Comparison of ENCODE assay signal across 7 mouse cellular contexts in the genomic region with DNA sequence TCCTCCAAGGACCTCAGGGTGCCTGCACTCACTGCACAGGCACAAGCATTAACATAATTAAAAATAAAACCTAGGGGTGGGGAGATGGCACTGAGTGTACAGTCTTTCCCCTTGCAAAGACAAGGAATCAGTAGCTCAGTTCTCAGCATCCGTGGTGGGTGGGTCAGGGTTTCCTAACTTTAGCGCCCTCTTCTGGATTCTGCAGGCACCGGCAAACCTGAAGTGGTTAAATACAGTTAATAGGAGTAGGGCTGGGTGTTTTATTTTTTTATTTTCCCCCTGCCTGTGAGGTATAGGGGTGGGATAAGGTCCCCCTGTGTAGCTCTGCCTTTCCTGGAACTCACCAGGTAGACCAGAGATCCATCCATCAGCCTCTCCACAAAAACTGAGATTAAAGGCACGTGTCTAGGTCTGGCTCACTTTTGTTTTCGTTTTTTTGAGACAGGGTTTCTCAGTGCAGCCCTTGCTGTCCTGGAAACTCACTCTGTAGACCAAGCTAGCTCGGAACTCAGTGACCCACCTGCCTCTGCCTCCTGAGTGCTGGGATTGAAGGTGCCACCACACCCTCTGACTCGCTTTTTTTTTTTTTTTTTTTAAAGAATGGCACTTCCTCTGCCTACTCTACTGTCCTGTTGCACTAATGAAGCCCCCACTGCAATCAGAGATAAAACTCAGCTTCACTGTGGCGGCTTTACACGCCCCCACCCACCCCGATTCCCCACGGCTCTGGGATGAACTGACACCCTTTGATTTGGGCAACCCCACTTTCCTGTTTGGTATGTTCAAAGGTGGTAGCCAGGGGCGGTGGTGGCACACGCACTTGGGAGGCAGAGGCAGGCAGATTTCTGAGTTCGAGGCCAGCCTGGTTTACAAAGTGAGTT. TPM values are rescaled to one million over a fixed set of nuclear protein-coding genes. Genes with fewer than 3 reads are reported as not detected.
DNase-seq lines count a peak whose midpoint lies in the region; ATAC-seq lines count a peak whose summit lies in the region.

No protein-coding gene starts in this region.

- no peak for DNase-seq in lung, postnatal 25 days (ENCODE audit: low spot score)
- no peak for DNase-seq in ovary, postnatal 36 days (ENCODE audit: low spot score)

- peak overlapping the region; percentile 100 for H3K4me2 ChIP-seq in lung, embryonic 15.5 days
- peak overlapping the region; percentile 97 for H3K4me2 ChIP-seq in heart, embryonic 15.5 days
- peak overlapping the region; percentile 100 for H3K4me2 ChIP-seq in limb, embryonic 12.5 days
- H3K4me2 ChIP-seq in neural tube, embryonic 12.5 days (replicated peaks) = peak overlapping the region; percentile 98

- H3K4me1 ChIP-seq in lung, embryonic 15.5 days = peaks cover 27% of the 10 kb centered on the region
- no peaks in the 10 kb centered on the region for H3K4me1 ChIP-seq in brown adipose tissue, adult 24 weeks (ENCODE audit: control insufficient read depth, insufficient read depth, insufficient read length, low read length)
- H3K4me1 ChIP-seq in heart, embryonic 15.5 days (replicated peaks) = peaks cover 29% of the 10 kb centered on the region
- peaks cover 24% of the 10 kb centered on the region for H3K4me1 ChIP-seq in limb, embryonic 12.5 days (replicated peaks)
- H3K4me1 ChIP-seq in neural tube, embryonic 12.5 days = peaks cover 31% of the 10 kb centered on the region

- H3K4me3 ChIP-seq in lung, embryonic 15.5 days = peak overlapping the region; percentile 65
- H3K4me3 ChIP-seq in brown adipose tissue, adult 24 weeks (ENCODE audit: insufficient read depth, low read depth, low read length) = peak overlapping the region; percentile 49; the same call in 1 of the 2 replicates
- peak overlapping the region; percentile 63 for H3K4me3 ChIP-seq in heart, embryonic 15.5 days
- H3K4me3 ChIP-seq in limb, embryonic 12.5 days (replicated peaks) = peak overlapping the region; percentile 71; the same call in 1 of the 2 replicates
- no peak overlapping the region for H3K4me3 ChIP-seq in neural tube, embryonic 12.5 days

- WGBS in lung, embryonic 15.5 days = 51% methylated on average over 14 of the region's 14 CpGs
- WGBS in heart, embryonic 15.5 days = 53% methylated on average over 14 of the region's 14 CpGs
- WGBS in limb, embryonic 12.5 days = 60% methylated on average over 14 of the region's 14 CpGs
- WGBS in neural tube, embryonic 12.5 days = 60% methylated on average over 14 of the region's 14 CpGs

- no peaks in the 10 kb centered on the region for H3K9me3 ChIP-seq in lung, embryonic 15.5 days
- H3K9me3 ChIP-seq in heart, embryonic 15.5 days (replicated peaks) = no peaks in the 10 kb centered on the region
- 0 out of 2 replicates have a peak, but pooled peaks cover 7% of the 10 kb centered on the region for H3K9me3 ChIP-seq in limb, embryonic 12.5 days
- H3K9me3 ChIP-seq in neural tube, embryonic 12.5 days = no peaks in the 10 kb centered on the region

- H3K27me3 ChIP-seq in lung, embryonic 15.5 days = peaks cover 25% of the 10 kb centered on the region
- H3K27me3 ChIP-seq in heart, embryonic 15.5 days = peaks cover 18% of the 10 kb centered on the region
- peaks cover 30% of the 10 kb centered on the region for H3K27me3 ChIP-seq in limb, embryonic 12.5 days
- peaks cover 11% of the 10 kb centered on the region for H3K27me3 ChIP-seq in neural tube, embryonic 12.5 days (replicated peaks)

- peaks cover 36% of the 10 kb centered on the region for H3K36me3 ChIP-seq in lung, embryonic 15.5 days
- peaks cover 25% of the 10 kb centered on the region for H3K36me3 ChIP-seq in heart, embryonic 15.5 days
- H3K36me3 ChIP-seq in limb, embryonic 12.5 days = peaks cover 52% of the 10 kb centered on the region
- peaks cover 34% of the 10 kb centered on the region for H3K36me3 ChIP-seq in neural tube, embryonic 12.5 days

- H3K9ac ChIP-seq in lung, embryonic 15.5 days = no peak overlapping the region
- H3K9ac ChIP-seq in heart, embryonic 15.5 days = no peak overlapping the region; the same call in 1 of the 2 replicates
- H3K9ac ChIP-seq in limb, embryonic 12.5 days (replicated peaks) = 0 out of 2 replicates have a peak overlapping the region, but pooled peaks have one; percentile 62
- H3K9ac ChIP-seq in neural tube, embryonic 12.5 days = peak overlapping the region; percentile 78; the same call in 1 of the 2 replicates

- no peak for ATAC-seq in lung, embryonic 15.5 days (ENCODE audit: borderline replicate concordance, extremely low read depth, low FRiP score, low TSS enrichment)
- no peak for ATAC-seq in heart, embryonic 15.5 days (replicated peaks; ENCODE audit: insufficient number of reproducible peaks, insufficient read depth, low FRiP score, low read depth)
- no peak for ATAC-seq in limb, embryonic 12.5 days (ENCODE audit: insufficient number of reproducible peaks, insufficient read depth, low FRiP score, low TSS enrichment, low read depth)
- no peak for ATAC-seq in neural tube, embryonic 12.5 days (ENCODE audit: low FRiP score, low read depth)

- H3K27ac ChIP-seq in lung, embryonic 15.5 days = no peak overlapping the region
- no peak overlapping the region for H3K27ac ChIP-seq in brown adipose tissue, adult 24 weeks (replicated peaks; ENCODE audit: low read depth, low read length)
- no peak overlapping the region for H3K27ac ChIP-seq in heart, embryonic 15.5 days
- no peak overlapping the region for H3K27ac ChIP-seq in limb, embryonic 12.5 days
- no peak overlapping the region for H3K27ac ChIP-seq in neural tube, embryonic 12.5 days

RNA-seq across cellular contexts. Expression of a gene that starts 0.5 kb away (rescaled TPM):
- polyA plus RNA-seq in lung, embryonic 15.5 days (2015; fragmentation: Nextera tagmentation; extraction: Ambion mirVana) = 0.66 and 0.79 TPM in 2 replicates
- polyA plus RNA-seq in brown adipose tissue, adult 24 weeks (2012; ENCODE audit: insufficient read depth, insufficient read length, missing spikeins) = not detected in 2 replicates
- 0.47 and 0.94 TPM in 2 replicates for polyA plus RNA-seq in heart, embryonic 15.5 days (2015; fragmentation: Nextera tagmentation; extraction: Ambion mirVana)
- polyA plus RNA-seq in limb, embryonic 12.5 days (2016; fragmentation: Nextera tagmentation; extraction: Ambion mirVana) = 0.60 and 0.65 TPM in 2 replicates
- 3.4 and 3.6 TPM in 2 replicates for polyA plus RNA-seq in neural tube, embryonic 12.5 days (2016; fragmentation: Nextera tagmentation; extraction: Ambion mirVana)

RNA-seq across cellular contexts. Expression of a gene that starts 4.9 kb away (rescaled TPM):
- polyA plus RNA-seq in lung, embryonic 15.5 days (2015; fragmentation: Nextera tagmentation; extraction: Ambion mirVana) = 102 and 118 TPM in 2 replicates
- polyA plus RNA-seq in brown adipose tissue, adult 24 weeks (2012; ENCODE audit: insufficient read depth, insufficient read length, missing spikeins) = 63.4 and 66.1 TPM in 2 replicates
- polyA plus RNA-seq in heart, embryonic 15.5 days (2015; fragmentation: Nextera tagmentation; extraction: Ambion mirVana) = 72.1 and 97.8 TPM in 2 replicates
- polyA plus RNA-seq in limb, embryonic 12.5 days (2016; fragmentation: Nextera tagmentation; extraction: Ambion mirVana) = 65.6 and 73.5 TPM in 2 replicates
- polyA plus RNA-seq in neural tube, embryonic 12.5 days (2016; fragmentation: Nextera tagmentation; extraction: Ambion mirVana) = 73.9 and 76.7 TPM in 2 replicates

RNA-seq across cellular contexts. Expression of a gene that starts 5.0 kb away (rescaled TPM):
- polyA plus RNA-seq in lung, embryonic 15.5 days (2015; fragmentation: Nextera tagmentation; extraction: Ambion mirVana) = 84.6 and 92.4 TPM in 2 replicates
- polyA plus RNA-seq in brown adipose tissue, adult 24 weeks (2012; ENCODE audit: insufficient read depth, insufficient read length, missing spikeins) = 19.9 and 29.9 TPM in 2 replicates
- 36.3 and 51.0 TPM in 2 replicates for polyA plus RNA-seq in heart, embryonic 15.5 days (2015; fragmentation: Nextera tagmentation; extraction: Ambion mirVana)
- 109 and 111 TPM in 2 replicates for polyA plus RNA-seq in limb, embryonic 12.5 days (2016; fragmentation: Nextera tagmentation; extraction: Ambion mirVana)
- 85.3 and 87.0 TPM in 2 replicates for polyA plus RNA-seq in neural tube, embryonic 12.5 days (2016; fragmentation: Nextera tagmentation; extraction: Ambion mirVana)

RNA-seq across cellular contexts. Expression of a gene that starts 30.0 kb away (rescaled TPM):
- polyA plus RNA-seq in lung, embryonic 15.5 days (2015; fragmentation: Nextera tagmentation; extraction: Ambion mirVana) = 36.2 and 37.5 TPM in 2 replicates
- polyA plus RNA-seq in brown adipose tissue, adult 24 weeks (2012; ENCODE audit: insufficient read depth, insufficient read length, missing spikeins) = 8.6 and 13.5 TPM in 2 replicates
- 39.5 and 44.9 TPM in 2 replicates for polyA plus RNA-seq in heart, embryonic 15.5 days (2015; fragmentation: Nextera tagmentation; extraction: Ambion mirVana)
- 59.9 and 62.8 TPM in 2 replicates for polyA plus RNA-seq in limb, embryonic 12.5 days (2016; fragmentation: Nextera tagmentation; extraction: Ambion mirVana)
- 48.0 and 50.2 TPM in 2 replicates for polyA plus RNA-seq in neural tube, embryonic 12.5 days (2016; fragmentation: Nextera tagmentation; extraction: Ambion mirVana)

RNA-seq across cellular contexts. Expression of a gene that starts 44.4 kb away (rescaled TPM):
- 0.93 and 1.7 TPM in 2 replicates for polyA plus RNA-seq in lung, embryonic 15.5 days (2015; fragmentation: Nextera tagmentation; extraction: Ambion mirVana)
- polyA plus RNA-seq in brown adipose tissue, adult 24 weeks (2012; ENCODE audit: insufficient read depth, insufficient read length, missing spikeins) = not detected in 2 replicates
- polyA plus RNA-seq in heart, embryonic 15.5 days (2015; fragmentation: Nextera tagmentation; extraction: Ambion mirVana) = 0.49 and 1.7 TPM in 2 replicates
- polyA plus RNA-seq in limb, embryonic 12.5 days (2016; fragmentation: Nextera tagmentation; extraction: Ambion mirVana) = 3.8 and 4.8 TPM in 2 replicates
- polyA plus RNA-seq in neural tube, embryonic 12.5 days (2016; fragmentation: Nextera tagmentation; extraction: Ambion mirVana) = 3.4 and 3.9 TPM in 2 replicates

Comparison
In these comparisons a context has a peak if more than half of its experiments do, and no peak if none do; other contexts are left out.
1. H3K9ac ChIP-seq: peak in limb, embryonic 12.5 days (single experiment) and neural tube, embryonic 12.5 days (single experiment); none in lung, embryonic 15.5 days (single experiment) and heart, embryonic 15.5 days (single experiment).
2. Peak in every context shown above with its lines, with median percentiles within 50 percentile points of each other: H3K4me2 ChIP-seq.